Mouse (Mus musculus) ES-E14 (cell line): ENCODE measurements around the gene Fbxo47.

Source experiments
- CHD2 ChIP-seq: IDR thresholded peaks from 2 replicates; pipeline ENCODE4 v1.6.1; 2014; ENCODE audit warnings: mild to moderate bottlenecking, low read depth, low read length, inconsistent platforms
- MAFK ChIP-seq: IDR thresholded peaks from 2 replicates; pipeline ENCODE4 v1.6.1; 2014; ENCODE audit warnings: mild to moderate bottlenecking, low read depth, low read length, inconsistent platforms; ENCODE audit not compliant: insufficient read depth

GRCm38 (mm10) chr11:97908634-97909348, 24.8 kb upstream of the Fbxo47 start:
- TF ChIP-seq MAFK: peak; percentile 61; the same call in 1 of the 2 replicates
- no peak for TF ChIP-seq CHD2
